Mouse (Mus musculus) G1E (cell line): ENCODE measurements around the gene Trim2. TPM values are rescaled to one million over a fixed set of nuclear protein-coding genes. Genes with fewer than 3 reads are reported as not detected.

ENCODE experiments used
- ATAC-seq: 2 replicates; pipeline ENCODE4 v1.8.0; 2016; ENCODE audit warnings: mild to moderate bottlenecking; ENCODE audit not compliant: insufficient number of reproducible peaks, poor library complexity, low FRiP score, severe bottlenecking; ENCODE audit errors: extremely low read depth
- DNase-seq: peaks from one replicate; pipeline ENCODE4 v3.0.0; 2012; ENCODE audit warnings: low spot score
- H3K27me3 ChIP-seq: 2 replicates; pipeline ENCODE4 v1.6.1; 2012; ENCODE audit warnings: mild to moderate bottlenecking, low read length, inconsistent platforms; ENCODE audit not compliant: insufficient read depth
- H3K36me3 ChIP-seq: replicated peaks from 2 replicates; pipeline ENCODE3; 2012; ENCODE audit warnings: mild to moderate bottlenecking, inconsistent platforms
- H3K4me1 ChIP-seq: 2 replicates; pipeline ENCODE4 v1.6.1; 2012; ENCODE audit warnings: low read depth, low read length, inconsistent platforms, mixed read lengths; ENCODE audit not compliant: insufficient read depth
- H3K4me3 ChIP-seq: 2 replicates; pipeline ENCODE4 v1.5.1; 2012; ENCODE audit warnings: low read depth, mild to moderate bottlenecking, inconsistent platforms, low read length, moderate library complexity, mixed read lengths
- H3K9me3 ChIP-seq: replicated peaks from 2 replicates; pipeline ENCODE4 v1.6.1; 2012; ENCODE audit warnings: inconsistent platforms
- CTCF ChIP-seq: IDR thresholded peaks from 2 replicates; pipeline ENCODE4 v1.5.1; 2012; ENCODE audit warnings: low read depth, low read length, inconsistent platforms, mixed read lengths
- GATA1 ChIP-seq: IDR thresholded peaks from 2 replicates; pipeline ENCODE4 v1.6.1; 2012; ENCODE audit warnings: borderline replicate concordance, low read length, inconsistent platforms, mixed read lengths
- GATA2 ChIP-seq: IDR thresholded peaks from 2 replicates; pipeline ENCODE4 v1.6.1; 2012; ENCODE audit warnings: low read depth, low read length, inconsistent platforms, borderline replicate concordance
- POLR2AphosphoS5 ChIP-seq: IDR thresholded peaks from 2 replicates; pipeline ENCODE4 v1.6.1; 2012; ENCODE audit warnings: low read depth, low read length, inconsistent platforms; ENCODE audit not compliant: insufficient replicate concordance
- TAL1 ChIP-seq: conservative IDR thresholded peaks from 2 replicates; pipeline ENCODE4 v1.6.1; 2012; ENCODE audit warnings: low read depth, low read length, inconsistent platforms, mixed read lengths
- polyA plus RNA-seq: library from polyadenylated mRNA; stranded (reverse); fragments of >175 nt; gene quantifications from 2 replicates; pipeline ENCODE4 v1.2.3, GENCODE M21; 2012
- total RNA-seq, 2 experiments: library from RNA; stranded (forward) in 1 of 2; stranded (reverse) in 1 of 2; fragments of 200-1000 nt in 1 of 2; fragments of >200 nt in 1 of 2; fragmentation: Nextera tagmentation in 1 of 2; gene quantifications; 2 replicates each; pipeline ENCODE4 v1.2.3; 2014 to 2017

Gene Trim2
- total and polyA plus RNA-seq, 3 experiments = 0.98 TPM; not detected in 2

GRCm38 (mm10) chr3:84281936-84282371 is 24.7 kb downstream of the Trim2 start:
- no peaks in the 10 kb centered on the region for H3K9me3 ChIP-seq
- H3K36me3 ChIP-seq = no peaks in the 10 kb centered on the region
- no peaks in the 10 kb centered on the region for H3K4me1 ChIP-seq
- H3K4me3 ChIP-seq = no peak overlapping the region
- DNase-seq = no peak
- H3K27me3 ChIP-seq = peaks cover 12% of the 10 kb centered on the region
- no peak for ATAC-seq
- TF ChIP-seq POLR2AphosphoS5 (no peak), TAL1 (no peak), GATA1 (no peak), CTCF (no peak)

- Histone ChIP-seq H3K9me3 (no peaks in the 10 kb centered on the region), H3K4me3 (no peak overlapping the region), H3K36me3 (no peaks in the 10 kb centered on the region), H3K27me3 (peaks cover 13% of the 10 kb centered on the region), H3K4me1 (no peaks in the 10 kb centered on the region)
- DNase-seq = no peak
- no peak for TF ChIP-seq GATA2
- TF ChIP-seq POLR2AphosphoS5 = no peak
- TF ChIP-seq CTCF = no peak
- TF ChIP-seq GATA1 = no peak
- TF ChIP-seq TAL1 = no peak
- ATAC-seq = no peak
These were observed 27.9 kb downstream of the Trim2 start for GRCm38 (mm10) chr3:84278809-84279208.

DNA sequence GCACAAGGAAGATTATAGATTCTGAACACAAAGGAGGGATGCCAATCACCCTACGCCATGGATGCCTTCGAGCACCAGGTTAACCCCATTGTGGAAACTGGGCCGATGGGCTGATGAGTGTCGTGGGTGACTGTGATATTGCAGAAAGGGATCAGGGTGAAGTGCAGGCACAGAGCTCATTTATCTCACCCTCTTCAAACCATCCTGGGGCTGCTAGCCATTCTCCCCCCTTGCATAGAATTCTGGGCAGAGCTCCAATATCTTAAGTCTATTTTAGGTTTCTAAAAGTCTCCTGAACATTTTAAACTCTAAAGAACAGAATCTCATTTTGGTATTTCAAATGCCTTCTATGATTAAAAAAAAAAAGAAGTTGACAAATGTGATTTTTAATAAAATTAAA is 31.6 kb downstream of the Trim2 start:
- Histone ChIP-seq H3K27me3 (peaks cover 10% of the 10 kb centered on the region), H3K36me3 (no peaks in the 10 kb centered on the region), H3K4me3 (no peak overlapping the region), H3K4me1 (no peaks in the 10 kb centered on the region), H3K9me3 (no peaks in the 10 kb centered on the region)
- DNase-seq (no peak), ATAC-seq (no peak)
- TF ChIP-seq TAL1 (no peak), GATA1 (no peak), POLR2AphosphoS5 (no peak), GATA2 (no peak), CTCF (no peak)

GRCm38 (mm10) chr3:84272293-84273015 is 34.2 kb downstream of the Trim2 start:
- DNase-seq (no peak), ATAC-seq (no peak)
- Histone ChIP-seq H3K4me3 (no peak overlapping the region), H3K36me3 (no peaks in the 10 kb centered on the region), H3K27me3 (peaks cover 15% of the 10 kb centered on the region), H3K9me3 (no peaks in the 10 kb centered on the region), H3K4me1 (no peaks in the 10 kb centered on the region)
- no peak for TF ChIP-seq POLR2AphosphoS5

DNA sequence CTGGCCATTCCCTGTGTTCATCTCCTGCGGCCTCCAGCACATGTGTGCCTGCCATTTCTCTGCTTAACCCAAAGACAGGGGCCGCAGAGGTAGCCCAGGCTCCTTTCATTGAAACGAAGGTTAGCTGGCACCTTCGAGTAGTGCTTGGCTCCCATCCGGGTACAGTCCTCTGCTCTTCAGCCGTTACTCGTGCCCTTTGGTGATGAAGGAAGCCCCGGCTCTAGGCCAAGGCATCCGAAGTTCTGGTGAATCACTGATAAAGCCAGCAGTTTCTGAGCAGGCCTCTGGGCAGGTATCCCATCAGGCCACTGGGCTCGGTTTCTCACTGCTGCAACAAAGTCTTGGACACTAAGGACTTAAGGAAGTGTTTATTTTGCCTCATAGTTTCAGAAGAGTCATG is 34.9 kb downstream of the Trim2 start:
- DNase-seq (no peak), ATAC-seq (no peak)
- H3K36me3 ChIP-seq = no peaks in the 10 kb centered on the region
- TF ChIP-seq GATA1 (no peak), CTCF (no peak), POLR2AphosphoS5 (no peak), TAL1 (no peak), GATA2 (no peak)
- peaks cover 15% of the 10 kb centered on the region for H3K27me3 ChIP-seq
- H3K9me3 ChIP-seq = no peaks in the 10 kb centered on the region
- H3K4me1 ChIP-seq = no peaks in the 10 kb centered on the region
- H3K4me3 ChIP-seq = no peak overlapping the region

DNA sequence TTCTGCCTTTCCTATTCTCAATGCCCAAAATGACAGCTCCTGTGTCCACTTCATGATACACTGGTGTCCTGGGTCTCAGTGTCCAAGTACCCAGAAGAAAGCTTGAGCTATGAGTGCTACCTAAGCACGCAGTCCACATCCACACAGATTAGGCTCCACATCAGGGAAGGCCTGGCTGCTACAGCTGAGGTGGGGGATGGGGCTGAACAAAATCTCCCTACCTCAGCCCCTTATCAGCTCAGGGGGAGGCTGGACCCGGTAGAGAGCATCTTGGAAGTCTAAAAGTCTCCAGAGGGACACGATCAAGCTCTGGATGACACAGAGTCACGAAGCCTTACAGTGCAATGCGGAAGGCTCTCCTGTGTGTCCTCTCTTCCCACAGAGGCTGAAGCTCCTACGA is 35.6 kb downstream of the Trim2 start:
- Histone ChIP-seq H3K27me3 (peaks cover 15% of the 10 kb centered on the region), H3K4me1 (no peaks in the 10 kb centered on the region), H3K9me3 (no peaks in the 10 kb centered on the region), H3K4me3 (no peak overlapping the region), H3K36me3 (no peaks in the 10 kb centered on the region)
- DNase-seq (no peak), ATAC-seq (no peak)
- TF ChIP-seq GATA2 (no peak), GATA1 (no peak), POLR2AphosphoS5 (no peak), TAL1 (no peak), CTCF (no peak)

DNA sequence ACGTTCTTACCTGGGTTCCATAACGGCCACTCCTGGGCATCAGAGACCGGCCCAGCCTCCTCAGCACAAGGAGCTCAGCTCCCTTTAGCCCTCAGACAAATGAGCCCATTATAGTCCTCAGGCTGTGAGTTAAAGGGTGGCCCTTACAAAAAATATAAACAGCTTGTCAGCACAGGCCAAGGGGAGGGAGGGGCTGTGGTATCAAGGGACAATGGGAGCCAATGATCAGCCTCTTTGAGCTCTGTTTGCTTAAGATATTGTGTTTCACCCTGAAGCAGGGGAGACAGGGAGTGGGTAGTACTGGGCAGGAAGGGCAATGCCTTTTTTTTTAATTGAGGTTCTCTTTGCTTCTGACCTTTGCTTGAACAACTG is 36.1 kb downstream of the Trim2 start:
- ATAC-seq = no peak

More for the DNA sequence above, 36.1 kb downstream of the Trim2 start:
- no peak for DNase-seq
- TF ChIP-seq GATA2 (no peak), CTCF (no peak), GATA1 (no peak), TAL1 (no peak), POLR2AphosphoS5 (no peak)
- no peak overlapping the region for H3K4me3 ChIP-seq
- H3K9me3 ChIP-seq = no peaks in the 10 kb centered on the region
- H3K36me3 ChIP-seq = no peaks in the 10 kb centered on the region
- peaks cover 15% of the 10 kb centered on the region for H3K27me3 ChIP-seq
- no peaks in the 10 kb centered on the region for H3K4me1 ChIP-seq
